Mouse (Mus musculus): Measurements from ENCODE around the gene 1600014C23Rik. TPM values are rescaled to one million over a fixed set of nuclear protein-coding genes. Genes with fewer than 3 reads are reported as not detected.

The 1600014C23Rik gene
- polyA plus RNA-seq, 1 experiment from 2014 or later = 0.66 TPM

DNA sequence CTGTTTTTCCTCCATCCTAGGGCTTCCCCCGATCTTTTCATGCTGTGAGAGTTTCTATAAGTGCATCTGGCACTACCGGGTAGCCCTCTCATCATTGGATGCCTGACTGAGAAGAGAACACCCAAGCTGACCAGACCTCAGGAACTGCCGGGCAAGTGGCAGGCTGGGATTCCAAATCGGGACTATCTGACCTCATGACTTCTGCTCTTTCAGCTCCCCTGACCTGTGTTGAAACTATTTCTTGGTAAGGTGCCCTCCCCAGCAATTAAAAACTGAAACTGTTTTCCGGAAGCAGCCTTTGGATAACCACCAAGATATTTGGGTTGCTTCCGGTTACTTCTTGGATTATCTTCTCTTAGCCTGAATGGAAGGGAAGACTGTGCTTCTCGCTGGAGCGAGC lies 25.5 kb downstream of the 1600014C23Rik start:
- H3K27me3 ChIP-seq (ENCODE audit: insufficient read depth, low read length) = no peaks in the 10 kb centered on the region
- TF ChIP-seq CTCF (IDR thresholded peaks at IDR 0.05; ENCODE audit: low read depth) = no peak
- no peak overlapping the region for H3K4me3 ChIP-seq (replicated peaks; ENCODE audit: low read depth, low read length)
- DNase-seq (ENCODE audit: low spot score) = no peak
- H3K4me1 ChIP-seq (replicated peaks; ENCODE audit: insufficient read depth, low read length) = no peaks in the 10 kb centered on the region
- no peak for ATAC-seq (replicated peaks; ENCODE audit: low FRiP score, low read depth)
- no peaks in the 10 kb centered on the region for H3K9me3 ChIP-seq (replicated peaks; ENCODE audit: low read length)
- no peaks in the 10 kb centered on the region for H3K36me3 ChIP-seq (ENCODE audit: insufficient read depth, low read length)
- WGBS = 77% methylated on average over 7 of the region's 8 CpGs
- H3K27ac ChIP-seq = no peak overlapping the region
- no peak overlapping the region for H3K9ac ChIP-seq (ENCODE audit: low read depth, low read length)
- no peak overlapping the region for H3K4me2 ChIP-seq (ENCODE audit: low read length)

DNA sequence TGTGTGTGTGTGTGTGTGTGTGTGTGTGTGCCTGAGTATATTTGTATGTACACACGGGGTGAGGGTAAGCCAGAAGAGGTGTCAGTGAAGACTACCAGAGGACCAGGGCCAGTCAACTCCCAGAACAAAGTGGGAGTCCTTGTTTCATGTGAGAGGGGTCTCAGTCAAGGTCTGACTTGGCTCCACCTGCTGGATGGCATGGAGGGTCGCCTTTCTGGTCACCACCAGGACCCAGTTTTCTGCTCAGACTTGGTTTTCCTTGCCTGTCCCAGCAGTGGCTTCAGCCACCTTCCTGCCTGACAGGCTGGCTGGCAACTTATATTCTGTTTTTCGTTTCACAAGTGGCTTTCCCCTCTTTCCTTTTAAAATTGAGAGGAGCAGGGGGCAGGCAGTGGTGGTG lies 26.3 kb downstream of the 1600014C23Rik start:
- no peaks in the 10 kb centered on the region for H3K36me3 ChIP-seq (ENCODE audit: insufficient read depth, low read length)
- no peaks in the 10 kb centered on the region for H3K9me3 ChIP-seq (replicated peaks; ENCODE audit: low read length)
- H3K9ac ChIP-seq (ENCODE audit: low read depth, low read length) = no peak overlapping the region
- WGBS = 33% methylated on average over 3 of the region's 3 CpGs
- H3K27ac ChIP-seq = no peak overlapping the region
- DNase-seq (ENCODE audit: low spot score) = peak; percentile 38
- H3K27me3 ChIP-seq (ENCODE audit: insufficient read depth, low read length) = no peaks in the 10 kb centered on the region
- peak; percentile 50 for TF ChIP-seq CTCF (IDR thresholded peaks at IDR 0.05; ENCODE audit: low read depth)
- ATAC-seq (replicated peaks; ENCODE audit: low FRiP score, low read depth) = no peak
- no peak overlapping the region for H3K4me3 ChIP-seq (replicated peaks; ENCODE audit: low read depth, low read length)
- no peak overlapping the region for H3K4me2 ChIP-seq (ENCODE audit: low read length)
- no peaks in the 10 kb centered on the region for H3K4me1 ChIP-seq (replicated peaks; ENCODE audit: insufficient read depth, low read length)

- no peak overlapping the region for H3K4me2 ChIP-seq (ENCODE audit: low read length)
- no peak for ATAC-seq (replicated peaks; ENCODE audit: low FRiP score, low read depth)
Observed at GRCm38 (mm10) chr17:45706796-45707195, 26.8 kb downstream of the 1600014C23Rik start.

DNA sequence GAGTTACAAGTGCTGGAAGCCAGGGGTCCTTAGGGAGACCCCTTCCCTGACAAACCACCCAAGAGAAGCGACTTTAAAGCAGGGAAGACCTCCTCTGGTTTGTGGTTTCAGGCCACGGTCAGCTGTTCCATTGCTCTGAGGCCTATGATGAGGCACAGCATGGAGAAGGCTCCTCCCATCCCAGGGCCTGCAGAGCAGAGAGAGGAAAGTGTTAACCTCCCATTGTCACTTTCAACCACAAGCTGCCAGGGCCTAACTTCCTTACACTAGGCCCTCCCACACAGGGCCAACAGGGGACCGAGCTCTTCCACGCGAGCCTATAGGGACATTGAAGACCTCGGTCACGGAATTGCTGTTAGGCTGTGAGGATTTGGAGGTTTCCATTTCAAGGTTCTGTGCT lies 30.5 kb downstream of the 1600014C23Rik start:
- TF ChIP-seq CTCF (IDR thresholded peaks at IDR 0.05; ENCODE audit: low read depth) = no peak
- 52% methylated on average over 7 of the region's 7 CpGs for WGBS
- Histone ChIP-seq H3K4me2 (ENCODE audit: low read length) (no peak overlapping the region), H3K27me3 (ENCODE audit: insufficient read depth, low read length) (no peaks in the 10 kb centered on the region), H3K4me3 (replicated peaks; ENCODE audit: low read depth, low read length) (no peak overlapping the region), H3K9me3 (replicated peaks; ENCODE audit: low read length) (no peaks in the 10 kb centered on the region), H3K36me3 (ENCODE audit: insufficient read depth, low read length) (no peaks in the 10 kb centered on the region; the same call in 1 of the 2 replicates), H3K27ac (no peak overlapping the region), H3K4me1 (replicated peaks; ENCODE audit: insufficient read depth, low read length) (no peaks in the 10 kb centered on the region), H3K9ac (ENCODE audit: low read depth, low read length) (no peak overlapping the region)
- ATAC-seq (replicated peaks; ENCODE audit: low FRiP score, low read depth) (no peak), DNase-seq (ENCODE audit: low spot score) (no peak)

More at GRCm38 (mm10) chr17:45706796-45707195, 26.8 kb downstream of the 1600014C23Rik start:
- WGBS = 55% methylated on average over 5 of the region's 5 CpGs
- H3K9ac ChIP-seq (ENCODE audit: low read depth, low read length) = no peak overlapping the region
- H3K36me3 ChIP-seq (ENCODE audit: insufficient read depth, low read length) = no peaks in the 10 kb centered on the region
- H3K27ac ChIP-seq = no peak overlapping the region
- H3K27me3 ChIP-seq (ENCODE audit: insufficient read depth, low read length) = no peaks in the 10 kb centered on the region
- no peak overlapping the region for H3K4me3 ChIP-seq (replicated peaks; ENCODE audit: low read depth, low read length)
- DNase-seq (ENCODE audit: low spot score) = no peak
- no peaks in the 10 kb centered on the region for H3K9me3 ChIP-seq (replicated peaks; ENCODE audit: low read length)
- no peak for TF ChIP-seq CTCF (IDR thresholded peaks at IDR 0.05; ENCODE audit: low read depth)
- no peaks in the 10 kb centered on the region for H3K4me1 ChIP-seq (replicated peaks; ENCODE audit: insufficient read depth, low read length)

GRCm38 (mm10) chr17:45702254-45702653 lies 31.4 kb downstream of the 1600014C23Rik start:
- no peak overlapping the region for H3K27ac ChIP-seq
- H3K36me3 ChIP-seq (ENCODE audit: insufficient read depth, low read length) = no peaks in the 10 kb centered on the region; the same call in 1 of the 2 replicates
- DNase-seq (ENCODE audit: low spot score) (no peak), ATAC-seq (replicated peaks; ENCODE audit: low FRiP score, low read depth) (no peak)
- H3K4me3 ChIP-seq (replicated peaks; ENCODE audit: low read depth, low read length) = no peak overlapping the region
- no peak overlapping the region for H3K4me2 ChIP-seq (ENCODE audit: low read length)
- no peaks in the 10 kb centered on the region for H3K9me3 ChIP-seq (replicated peaks; ENCODE audit: low read length)
- 44% methylated on average over 4 of the region's 4 CpGs for WGBS
- TF ChIP-seq CTCF (IDR thresholded peaks at IDR 0.05; ENCODE audit: low read depth) = no peak
- H3K4me1 ChIP-seq (replicated peaks; ENCODE audit: insufficient read depth, low read length) = no peaks in the 10 kb centered on the region
- no peaks in the 10 kb centered on the region for H3K27me3 ChIP-seq (ENCODE audit: insufficient read depth, low read length)
- no peak overlapping the region for H3K9ac ChIP-seq (ENCODE audit: low read depth, low read length)

GRCm38 (mm10) chr17:45701236-45701591 lies 32.4 kb downstream of the 1600014C23Rik start:
- no peaks in the 10 kb centered on the region for H3K9me3 ChIP-seq (replicated peaks; ENCODE audit: low read length)
- no peak for DNase-seq (ENCODE audit: low spot score)
- 63% methylated on average over 9 of the region's 9 CpGs for WGBS
- no peaks in the 10 kb centered on the region for H3K4me1 ChIP-seq (replicated peaks; ENCODE audit: insufficient read depth, low read length)
- no peak overlapping the region for H3K4me3 ChIP-seq (replicated peaks; ENCODE audit: low read depth, low read length)
- H3K36me3 ChIP-seq (ENCODE audit: insufficient read depth, low read length) = peaks cover 3% of the 10 kb centered on the region; the same call in 1 of the 2 replicates
- no peak for ATAC-seq (replicated peaks; ENCODE audit: low FRiP score, low read depth)
- H3K4me2 ChIP-seq (ENCODE audit: low read length) = no peak overlapping the region
- H3K9ac ChIP-seq (ENCODE audit: low read depth, low read length) = no peak overlapping the region
- no peak overlapping the region for H3K27ac ChIP-seq
- no peak for TF ChIP-seq CTCF (IDR thresholded peaks at IDR 0.05; ENCODE audit: low read depth)
- no peaks in the 10 kb centered on the region for H3K27me3 ChIP-seq (ENCODE audit: insufficient read depth, low read length)
